Mouse (Mus musculus) right cerebral cortex, postnatal 25 days (tissue): ENCODE measurements around the gene Pgd.
"Not testable (repeated sequence)": the region's sequence is repeated elsewhere in the genome, so short reads cannot be mapped to it uniquely, and the experiment has no call there.

ENCODE experiments used
- DNase-seq: peaks from one replicate; pipeline ENCODE4 v3.0.0; 2022

Gene Pgd

DNA sequence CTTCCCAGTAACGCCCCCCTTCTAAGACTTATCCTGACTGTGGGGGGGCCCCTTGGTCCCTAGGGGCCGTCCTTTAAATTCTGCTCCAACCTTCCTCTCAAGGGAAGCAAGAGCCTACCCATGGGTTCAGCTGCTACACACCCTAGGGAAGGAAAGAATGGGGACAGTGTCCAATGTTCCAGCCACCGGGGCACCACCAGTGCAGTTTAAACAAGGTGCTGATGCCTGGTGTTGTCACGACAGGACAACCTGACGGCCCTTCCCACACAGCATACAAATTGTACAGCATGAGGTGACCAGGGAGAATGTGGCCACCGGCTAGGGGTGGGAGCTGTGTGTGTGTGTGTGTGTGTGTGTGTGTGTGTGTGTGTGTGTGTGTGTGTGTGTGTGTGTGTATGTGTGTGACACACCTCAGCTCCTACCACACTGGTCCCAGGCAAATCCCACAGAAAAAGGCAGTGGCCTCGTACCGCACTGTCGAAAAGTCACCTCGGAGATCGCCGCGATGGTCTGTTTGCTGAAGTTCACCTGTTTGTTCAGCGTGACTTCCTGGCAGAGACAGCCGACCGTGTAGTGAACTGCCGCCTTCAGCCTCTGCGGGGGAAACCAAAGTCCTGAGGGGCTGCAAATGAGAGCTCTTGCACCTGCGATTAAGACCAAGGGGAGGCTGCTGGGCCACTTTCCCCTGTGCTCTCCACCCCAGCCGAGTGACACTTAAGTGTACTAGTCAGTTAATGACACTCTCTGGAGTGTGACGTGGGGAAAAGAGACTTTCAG, 34.6 kb downstream of the Pgd start:
- DNase-seq, result no peak

DNA sequence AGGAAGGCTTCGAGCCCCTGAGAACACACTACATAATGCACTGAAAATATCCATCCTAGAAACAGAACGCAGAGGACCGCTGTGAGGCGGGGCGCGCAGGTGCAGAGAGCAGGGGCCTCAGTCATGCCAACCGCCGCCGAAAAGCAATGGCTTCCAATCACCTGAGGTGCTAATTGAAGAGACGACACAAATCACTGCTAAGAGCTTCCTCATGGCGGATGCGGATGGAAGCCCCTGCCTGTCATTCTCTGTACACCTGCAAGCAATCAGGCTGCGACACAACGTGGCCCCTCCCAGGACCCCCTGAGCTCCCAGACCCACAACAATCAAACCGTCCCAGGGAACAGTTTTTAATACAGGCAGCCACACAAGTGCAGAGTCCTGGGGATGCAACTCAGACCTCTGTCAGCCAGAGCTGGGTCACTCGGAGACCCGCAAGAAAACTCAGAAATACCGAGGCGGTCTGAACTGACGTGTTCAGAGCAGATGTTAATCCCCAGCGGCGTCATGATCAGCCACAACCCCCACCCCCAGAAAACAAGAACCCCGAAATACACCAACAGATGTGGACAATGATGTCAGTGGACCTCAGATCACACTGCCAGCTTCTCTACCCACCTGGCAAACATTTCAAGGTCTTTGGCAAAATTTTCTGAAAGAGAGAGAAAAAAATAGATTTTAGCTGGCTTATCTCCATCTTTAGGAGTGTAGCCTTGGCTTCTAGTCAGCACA, 35.4 kb downstream of the Pgd start:
- no peak for DNase-seq

DNA sequence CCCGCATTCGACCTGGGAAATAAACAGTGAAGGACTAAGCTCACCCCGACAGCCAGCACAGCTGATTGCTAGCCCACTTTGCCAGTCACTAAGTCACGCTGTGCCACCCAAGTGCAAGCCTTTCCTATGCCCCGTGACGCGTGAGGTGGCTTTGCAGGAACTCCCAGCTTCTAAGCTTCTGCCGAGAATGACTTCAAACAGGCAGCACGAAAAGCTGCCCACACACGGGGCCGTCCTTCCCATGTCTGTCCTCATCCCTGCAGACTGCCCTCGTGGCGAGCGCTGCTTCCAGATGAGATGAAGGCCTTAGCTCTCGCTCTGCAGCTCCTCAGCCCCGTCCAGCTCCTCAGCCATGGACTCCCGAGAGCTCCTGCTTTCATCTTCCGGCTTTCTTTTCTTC, 38.1 kb downstream of the Pgd start:
- DNase-seq, result no peak

DNA sequence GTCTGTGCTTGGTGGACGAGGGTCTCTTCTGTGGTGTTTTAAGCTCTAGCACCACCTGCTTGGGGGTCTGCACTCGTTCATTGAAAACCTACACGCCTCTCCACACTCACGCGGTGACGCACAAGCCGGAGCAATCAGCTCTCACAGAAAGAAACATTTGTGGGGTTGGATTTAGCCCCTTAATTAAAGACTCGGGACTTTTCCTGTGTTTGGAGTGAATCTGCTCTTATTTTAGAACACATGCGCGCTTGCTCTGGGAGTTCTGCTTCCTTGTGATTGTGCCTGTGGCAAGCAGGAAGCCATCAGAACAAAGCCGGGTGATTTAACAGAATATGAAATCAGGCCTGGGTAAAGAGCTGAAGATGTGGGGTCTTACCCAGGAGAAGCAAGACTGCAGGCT, 39.9 kb downstream of the Pgd start, which contains the start of gene Cort:
Cort (minus strand) TSS at position 101 of the 400 bp plus-strand sequence.
- DNase-seq, result no peak

DNA sequence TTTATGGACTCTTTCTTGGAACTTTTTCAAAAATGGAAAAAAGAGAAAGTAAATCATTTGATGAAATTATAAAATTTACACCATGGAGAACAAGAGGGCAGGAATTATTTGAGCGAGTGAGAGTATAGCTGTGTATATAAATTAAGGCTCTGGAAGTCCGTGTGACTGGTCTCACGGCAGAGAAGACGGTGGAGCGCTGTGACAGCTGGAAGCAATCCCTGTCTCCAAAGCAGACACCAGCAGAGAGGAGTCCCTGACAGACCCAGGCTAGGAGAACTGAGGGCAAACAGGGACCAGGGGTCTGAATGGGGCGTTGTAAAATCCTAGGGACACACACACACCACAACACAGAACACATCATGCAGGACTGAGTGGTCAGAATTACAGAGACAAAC, 40.5 kb downstream of the Pgd start:
- no peak for DNase-seq

DNA sequence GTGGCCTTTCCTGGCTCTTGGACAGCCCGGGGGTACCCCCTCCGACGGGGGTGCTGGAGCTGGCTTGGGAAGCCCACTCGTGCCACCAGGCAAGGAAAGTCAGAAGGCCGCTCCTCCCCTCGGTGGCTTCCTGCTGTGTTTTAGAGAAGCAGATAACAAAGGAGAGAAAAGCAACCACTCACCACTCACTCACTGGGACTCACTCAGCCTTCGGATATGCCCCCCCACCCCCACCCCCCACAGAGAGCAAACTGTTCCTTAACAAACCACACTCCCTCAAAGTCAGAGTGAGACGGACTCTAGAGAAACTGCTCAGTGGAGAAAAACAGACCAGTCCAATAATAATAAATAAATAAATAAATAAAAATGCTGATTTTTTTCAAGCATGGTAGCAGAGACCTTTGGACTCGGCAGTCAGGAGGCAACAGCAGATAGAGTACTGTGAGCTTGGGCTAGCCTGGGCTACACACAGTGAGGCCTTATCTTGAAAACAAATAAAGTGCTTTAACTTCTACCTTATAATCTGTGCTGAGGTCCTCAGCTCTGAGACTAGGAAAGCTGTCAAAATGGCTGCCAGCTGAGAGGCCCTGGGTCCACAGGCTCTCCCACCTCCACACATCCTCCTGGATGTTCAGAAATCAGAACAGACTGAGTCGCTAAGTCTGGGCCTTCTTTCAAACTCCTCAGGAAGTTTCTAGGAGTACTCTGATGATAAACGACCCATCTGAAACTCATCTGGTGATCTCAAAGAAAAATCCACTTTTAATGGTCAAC, 41.0 kb downstream of the Pgd start:
- DNase-seq, result no peak

DNA sequence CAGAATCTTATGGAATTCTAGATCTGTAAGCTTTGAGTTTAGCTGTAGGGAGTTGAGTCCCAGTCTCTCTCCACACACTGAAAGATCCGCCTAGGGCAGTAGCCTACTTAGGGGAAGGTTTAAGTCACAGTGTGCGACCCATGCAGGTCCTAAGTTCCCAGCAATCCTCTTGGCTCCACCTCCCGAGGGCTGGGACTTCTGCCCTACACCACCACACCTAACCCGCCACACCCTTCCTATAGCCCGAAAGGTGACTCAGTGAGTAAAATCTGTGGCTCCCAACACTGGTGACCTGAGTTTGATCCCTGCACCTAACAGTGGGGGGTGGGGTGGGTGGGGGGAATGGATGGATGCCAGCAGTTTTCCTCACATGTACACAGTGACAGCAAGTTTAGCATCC, 43.1 kb downstream of the Pgd start:
- DNase-seq, result no peak

DNA sequence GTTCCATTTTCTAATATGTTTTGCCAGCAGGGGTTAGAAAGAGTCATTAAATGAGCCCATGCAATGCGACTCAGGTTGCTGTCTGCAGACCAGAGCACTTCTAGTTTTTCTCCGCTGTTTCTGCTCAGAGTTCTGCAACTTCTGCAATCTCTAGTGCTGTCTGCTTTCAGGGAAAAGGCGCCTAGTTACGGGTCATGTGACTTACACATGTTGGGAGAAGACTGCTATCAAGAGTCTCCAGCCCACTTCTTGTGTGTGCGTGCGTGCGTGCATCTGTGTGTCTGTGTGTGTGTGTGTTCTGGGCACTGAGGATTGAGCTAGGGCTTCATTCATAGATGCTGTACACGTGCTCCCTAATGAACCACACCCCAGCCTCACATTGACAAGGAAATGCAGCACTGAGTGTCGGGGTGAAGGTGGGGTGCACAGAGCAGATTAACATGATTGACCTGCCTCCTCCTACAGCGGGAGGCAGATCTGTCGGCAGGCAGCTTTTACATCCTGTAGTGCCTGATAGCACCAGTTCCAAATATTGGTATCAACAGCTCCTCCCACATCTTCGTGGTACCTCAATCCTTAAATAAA, 46.5 kb downstream of the Pgd start:
- DNase-seq, result not testable (repeated sequence)

DNA sequence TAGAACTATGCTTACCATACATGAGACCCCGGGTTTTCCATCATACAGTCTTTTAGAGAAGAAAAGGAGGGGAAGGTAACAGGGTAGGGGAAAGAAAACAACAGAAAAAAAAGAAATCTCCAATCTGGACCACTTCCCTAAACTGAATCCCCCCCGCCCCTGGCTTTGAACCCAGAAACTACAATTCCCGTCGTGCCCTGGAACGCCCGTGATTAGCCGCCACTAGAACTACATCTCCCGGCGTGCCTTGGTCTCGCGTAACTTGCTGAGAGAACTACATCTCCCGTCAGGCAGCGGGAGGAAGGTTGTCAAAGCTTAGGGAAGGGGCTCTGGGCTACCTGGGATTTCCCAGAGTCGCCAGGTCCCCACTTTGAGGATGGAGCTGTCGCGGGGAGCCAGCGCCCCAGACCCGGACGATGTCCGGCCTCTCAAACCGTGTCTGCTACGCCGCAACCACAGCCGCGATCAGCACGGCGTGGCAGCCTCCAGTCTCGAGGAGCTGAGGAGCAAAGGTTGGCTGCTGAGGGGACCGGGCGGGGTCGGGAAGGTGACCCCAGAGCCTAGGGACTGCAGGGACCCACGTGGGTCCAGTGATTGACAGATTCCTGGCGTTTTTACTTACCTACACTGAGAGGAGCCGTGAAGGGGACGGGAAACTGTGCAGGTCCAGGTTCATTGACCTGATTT, 62.6 kb downstream of the Pgd start, which contains the start of gene Dffa:
Dffa (plus strand) TSS at position 272 of the 687 bp plus-strand sequence.
- DNase-seq, result peak; percentile 91

DNA sequence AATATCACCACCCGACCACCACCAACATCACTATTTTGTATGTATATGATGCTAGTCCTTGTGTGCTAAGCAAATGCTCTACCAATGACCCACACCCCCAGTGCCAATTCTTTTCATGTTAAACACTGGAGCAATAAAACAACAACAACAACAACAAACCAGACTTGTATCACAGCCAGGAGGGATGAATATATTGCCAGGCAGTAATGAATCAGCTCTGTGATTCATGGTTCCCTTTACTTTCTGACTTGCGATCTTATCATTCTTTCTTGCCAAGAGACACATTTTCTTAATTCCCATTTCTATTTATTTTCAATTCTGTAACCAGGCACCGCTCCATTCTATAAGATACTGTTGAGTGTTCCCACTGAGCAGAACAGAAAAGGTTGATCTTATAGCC, 65.1 kb downstream of the Pgd start:
- no peak for DNase-seq

DNA sequence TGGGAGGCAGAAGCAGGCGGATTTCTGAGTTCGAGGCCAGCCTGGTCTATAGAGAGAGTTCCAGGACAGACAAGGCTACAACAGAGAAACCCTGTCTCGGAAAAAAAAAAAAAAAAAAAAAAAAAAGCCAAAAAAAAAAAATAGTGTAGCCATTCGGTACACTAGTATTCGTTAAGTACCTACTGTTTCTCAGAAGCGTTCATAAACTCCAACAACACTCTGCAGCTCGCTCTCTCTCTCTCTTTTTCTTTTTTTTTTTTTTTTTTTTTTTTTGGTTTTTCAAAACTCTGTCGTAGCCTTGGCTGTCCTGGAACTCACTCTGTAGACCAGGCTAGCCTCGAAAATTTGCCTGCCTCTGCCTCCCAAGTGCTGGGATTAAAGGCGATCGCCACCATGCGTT, 66.1 kb downstream of the Pgd start:
- DNase-seq, result not testable (repeated sequence)
